9 mouse cellular contexts compared by ENCODE assay signal in genomic region chr11:57624490-57624893, GRCm38 (mm10). TPM values are rescaled to one million over a fixed set of nuclear protein-coding genes. Genes with fewer than 3 reads are reported as not detected.
DNase-seq lines count a peak whose midpoint lies in the region.
"Had no signal": no experiment of that assay in that cellular context is flagged by ENCODE, and none has a peak within 500 bp of the region (broad histone marks: within the 10 kb centered on the region; RNA-seq: fewer than 3 reads in every experiment).

No protein-coding gene starts in this region.

- DNase-seq in embryo, embryonic 10 days (ENCODE audit: low spot score), result peak; percentile 24
- no peak for DNase-seq in embryo, embryonic 9.5 days (ENCODE audit: extremely low spot score)
- peak; percentile 44 for DNase-seq in right cerebral cortex, postnatal 4 days
- no peak for DNase-seq in right cerebral cortex, adult 2 months (ENCODE audit: low spot score in 2 of 2)
- peak; percentile 60 for DNase-seq in liver
- peak; percentile 57 to 80 for DNase-seq in spleen, postnatal 10 days (ENCODE audit: low spot score in 2 of 2)
- no peak for DNase-seq in adrenal gland, adult 2 months
- no peak for DNase-seq in frontal cortex, postnatal 10 days (ENCODE audit: low spot score in 2 of 2)
- DNase-seq: right cerebral cortex, postnatal 25 days had no signal

RNA-seq across cellular contexts. Expression of gene Galnt10, which starts 20.8 kb away (rescaled TPM):
- total RNA-seq in adrenal gland, adult 2 months (2021), result 10 to 100 TPM; 50.2 to 54.5 TPM
- polyA plus RNA-seq in adrenal gland, adult 2 months (2012; rRNA removed), result 23.7 and 33.8 TPM in 2 replicates

Comparison
In these comparisons a context has a peak if more than half of its experiments do, and no peak if none do; other contexts are left out.
1. DNase-seq: peak in embryo, embryonic 10 days (single experiment), right cerebral cortex, postnatal 4 days (single experiment), liver (single experiment) and spleen, postnatal 10 days (2 of 2); none in embryo, embryonic 9.5 days (single experiment), right cerebral cortex, adult 2 months (0 of 2), adrenal gland, adult 2 months (single experiment) and frontal cortex, postnatal 10 days (0 of 2).